8 mouse cellular contexts compared by ENCODE assay signal in genomic region chrX:48343461-48343952, GRCm38 (mm10). TPM values are rescaled to one million over a fixed set of nuclear protein-coding genes. Genes with fewer than 3 reads are reported as not detected.
DNase-seq lines count a peak whose midpoint lies in the region; ATAC-seq lines count a peak whose summit lies in the region.

No protein-coding gene starts in this region.

- H3K36me3 ChIP-seq in heart, embryonic 14.5 days (ENCODE audit: control insufficient read depth, insufficient read depth, low read length) = no peaks in the 10 kb centered on the region
- H3K36me3 ChIP-seq in liver, embryonic 13.5 days = no peaks in the 10 kb centered on the region
- no peaks in the 10 kb centered on the region for H3K36me3 ChIP-seq in stomach, embryonic 16.5 days (ENCODE audit: control insufficient read depth, insufficient read depth, low read length)

- H3K9me3 ChIP-seq in heart, embryonic 14.5 days (ENCODE audit: control insufficient read depth, low read length) = no peaks in the 10 kb centered on the region
- H3K9me3 ChIP-seq in liver, embryonic 13.5 days (replicated peaks) = no peaks in the 10 kb centered on the region
- no peaks in the 10 kb centered on the region for H3K9me3 ChIP-seq in stomach, embryonic 16.5 days (replicated peaks; ENCODE audit: control insufficient read depth, low read length)

- H3K27me3 ChIP-seq in heart, embryonic 14.5 days (ENCODE audit: control insufficient read depth, insufficient read depth, low read length) = 0 out of 2 replicates have a peak, but pooled peaks cover 3% of the 10 kb centered on the region
- H3K27me3 ChIP-seq in liver, embryonic 13.5 days = peaks cover 48% of the 10 kb centered on the region
- no peaks in the 10 kb centered on the region for H3K27me3 ChIP-seq in stomach, embryonic 16.5 days (ENCODE audit: control insufficient read depth, insufficient read depth, low read length)

- H3K9ac ChIP-seq in heart, embryonic 14.5 days (ENCODE audit: low read length) = peak overlapping the region; percentile 72
- peak overlapping the region; percentile 80 for H3K9ac ChIP-seq in liver, embryonic 13.5 days
- peak overlapping the region; percentile 72 for H3K9ac ChIP-seq in stomach, embryonic 16.5 days (ENCODE audit: low read length)

- H3K4me1 ChIP-seq in heart, embryonic 14.5 days (ENCODE audit: control insufficient read depth in 2 of 2, insufficient read depth in 2 of 2, low read length in 2 of 2) = no peaks in the 10 kb centered on the region; a peak in 1 of 4 replicates
- H3K4me1 ChIP-seq in liver, embryonic 13.5 days (replicated peaks) = peaks cover 35% of the 10 kb centered on the region
- H3K4me1 ChIP-seq in stomach, embryonic 16.5 days (ENCODE audit: control insufficient read depth, insufficient read depth, low read length) = 0 out of 2 replicates have a peak, but pooled peaks cover 3% of the 10 kb centered on the region

- H3K4me2 ChIP-seq in heart, embryonic 14.5 days (ENCODE audit: low read length) = peak overlapping the region; percentile 84
- peak overlapping the region; percentile 89 for H3K4me2 ChIP-seq in liver, embryonic 13.5 days
- H3K4me2 ChIP-seq in stomach, embryonic 16.5 days (ENCODE audit: low read depth, low read length) = peak overlapping the region; percentile 69

- WGBS in heart, embryonic 14.5 days = 12% methylated on average over 32 of the region's 36 CpGs
- WGBS in liver, embryonic 13.5 days (ENCODE audit: insufficient replicate concordance) = 4% methylated on average over 30 of the region's 36 CpGs
- WGBS in stomach, embryonic 16.5 days = 6% methylated on average over 24 of the region's 36 CpGs

- ATAC-seq in CD4-positive, CD25-positive, alpha-beta regulatory T cell, adult 4 months = peak; percentile 92
- ATAC-seq in heart, embryonic 14.5 days (ENCODE audit: insufficient number of reproducible peaks, insufficient read depth, low FRiP score, low read depth) = peak; percentile 84
- ATAC-seq in liver, embryonic 13.5 days (ENCODE audit: low read depth) = peak; percentile 90
- peak; percentile 89 for ATAC-seq in stomach, embryonic 16.5 days (ENCODE audit: insufficient read depth, low FRiP score)

- peak overlapping the region; percentile 56 to 66; a peak in 3 of 4 replicates for H3K27ac ChIP-seq in heart, embryonic 14.5 days (replicated peaks in 1 of 2; ENCODE audit: control insufficient read depth in 1 of 2, insufficient read depth in 1 of 2, low read depth in 2 of 2, low read length in 2 of 2)
- peak overlapping the region; percentile 88 for H3K27ac ChIP-seq in liver, embryonic 13.5 days
- peak overlapping the region; percentile 64 for H3K27ac ChIP-seq in stomach, embryonic 16.5 days (ENCODE audit: low read length)

- DNase-seq in c-Kit-negative CD71-positive TER-119-positive erythroid progenitor cells, embryonic 14.5 days (ENCODE audit: low read depth, low spot score) = peak; percentile 58
- DNase-seq in fibroblast of lung, adult 2 months (ENCODE audit: low read depth) = peak; percentile 73
- DNase-seq in kidney, postnatal 14 days = peak; percentile 93
- DNase-seq in liver, embryonic 13.5 days = peak; percentile 82
- DNase-seq in neural tube, embryonic 10.5 days (ENCODE audit: extremely low spot score, low spot score) = peak; percentile 84

- peak overlapping the region; percentile 51 to 78 for H3K4me3 ChIP-seq in heart, embryonic 14.5 days (ENCODE audit: control insufficient read depth in 1 of 2, insufficient read depth in 1 of 2, low read depth in 1 of 2, low read length in 2 of 2)
- H3K4me3 ChIP-seq in liver, embryonic 13.5 days (replicated peaks) = peak overlapping the region; percentile 72
- peak overlapping the region; percentile 61 for H3K4me3 ChIP-seq in stomach, embryonic 16.5 days (replicated peaks; ENCODE audit: low read length)

RNA-seq across cellular contexts. Expression of gene Bcorl1, which starts 2.3 kb away (rescaled TPM):
- 1 to 10 TPM; 2.3 to 2.7 TPM for polyA plus RNA-seq in CD4-positive, CD25-positive, alpha-beta regulatory T cell, adult 4 months (2017; shearing (Covaris generic))
- 4.7 and 5.0 TPM in 2 replicates for polyA plus RNA-seq in heart, embryonic 14.5 days (2014; fragmentation: Nextera tagmentation; extraction: Ambion mirVana)
- polyA plus RNA-seq in liver, embryonic 13.5 days (2015; fragmentation: Nextera tagmentation; extraction: Ambion mirVana) = 2.8 TPM in 2 replicates
- polyA plus RNA-seq in stomach, embryonic 16.5 days (2015; fragmentation: Nextera tagmentation; extraction: Ambion mirVana) = 5.2 TPM in 2 replicates

Comparison
In these comparisons a context has a peak if more than half of its experiments do, and no peak if none do; other contexts are left out.
1. Peak in every context shown above with its lines: DNase-seq, ATAC-seq, H3K4me3 ChIP-seq and H3K27ac ChIP-seq.